Mouse (Mus musculus) heart, adult 2 months (tissue): ENCODE data around the gene Fam155a.

Experiments used
- CTCF ChIP-seq: fragments of 200-600 bp; IDR thresholded peaks from 2 replicates; pipeline ENCODE4 v1.8.1; 2022; ENCODE audit warnings: antibody characterized with exemption, mild to moderate bottlenecking, moderate library complexity
- EP300 ChIP-seq: fragments of 200-500 bp; IDR thresholded peaks from 2 replicates; pipeline ENCODE4 v1.6.1; 2011; ENCODE audit warnings: low read depth, low read length, control low read depth; ENCODE audit not compliant: insufficient read depth
- POLR2A ChIP-seq: fragments of 200-500 bp; IDR thresholded peaks from 2 replicates; pipeline ENCODE4 v1.6.1; 2011; ENCODE audit warnings: mild to moderate bottlenecking, low read depth, low read length, control low read depth; ENCODE audit not compliant: insufficient read depth

GRCm38 (mm10) chr8:9248109-9248821, 522.7 kb downstream of the Fam155a start:
- TF ChIP-seq CTCF, result no peak
- TF ChIP-seq EP300, result no peak
- TF ChIP-seq POLR2A, result no peak
